Mouse (Mus musculus): ENCODE measurements at regions not wholly inside any gene's neighbourhood (a gene's known extent, or its start where the extent isn't known, plus 50 kb on each side); places are given as distances from the start of the nearest gene placed in this dataset.

DNA sequence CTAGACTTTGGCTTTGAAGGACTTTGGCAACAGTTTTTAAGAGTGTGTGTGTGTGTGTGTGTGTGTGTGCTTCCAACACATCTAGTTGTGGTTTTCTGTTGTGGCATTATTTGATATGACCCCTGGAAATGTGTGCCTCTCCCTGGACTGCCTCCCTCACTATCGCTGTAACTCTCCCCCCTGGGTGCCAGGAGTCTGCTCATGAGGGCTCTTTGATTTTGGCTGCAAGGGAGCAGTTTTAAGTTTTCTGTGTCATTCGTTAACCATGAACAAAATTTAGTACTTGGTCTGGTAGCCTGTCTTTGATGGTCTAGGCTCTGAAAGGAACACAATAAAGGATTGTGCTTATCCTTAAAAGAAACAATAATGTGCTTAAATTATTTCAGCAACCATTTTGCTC is 313.9 kb downstream of the Mtx2 start:
- TF ChIP-seq CHD2 (IDR thresholded peaks at IDR 0.05; ENCODE audit: low read length) (no peak), CHD1 (IDR thresholded peaks at IDR 0.05; ENCODE audit: low read depth, low read length) (no peak), CTCF (conservative IDR thresholded peaks at IDR 0.05 in 1 of 2, IDR thresholded peaks at IDR 0.05 in 1 of 2; ENCODE audit: low read depth in 2 of 2, low read length in 2 of 2) (no peak), POLR2A (IDR thresholded peaks at IDR 0.05; ENCODE audit: low read depth, low read length) (no peak), ELF1 (IDR thresholded peaks at IDR 0.05; ENCODE audit: low read depth, low read length) (no peak), MAZ (IDR thresholded peaks at IDR 0.05; ENCODE audit: low read depth, low read length) (no peak)
